Mouse (Mus musculus) cortical plate, adult 2 months (tissue): ENCODE measurements at regions not wholly inside any gene's neighbourhood (a gene's known extent, or its start where the extent isn't known, plus 50 kb on each side); places are given as distances from the start of the nearest gene placed in this dataset.

Experiments used
- CTCF ChIP-seq: fragments of 200-500 bp; IDR thresholded peaks from 2 replicates; pipeline ENCODE4 v1.5.1; 2011; ENCODE audit warnings: mild to moderate bottlenecking, control low read depth, low read length; ENCODE audit not compliant: insufficient read depth; ENCODE audit errors: extremely low read depth
- POLR2A ChIP-seq: fragments of 200-500 bp; IDR thresholded peaks from 2 replicates; pipeline ENCODE4 v1.6.1; 2011; ENCODE audit warnings: mild to moderate bottlenecking, low read length, control low read depth; ENCODE audit not compliant: insufficient read depth; ENCODE audit errors: extremely low read depth

- TF ChIP-seq CTCF (no peak), POLR2A (no peak)
These were observed 352.2 kb downstream of the Hs3st3b1 start for GRCm38 (mm10) chr11:63569785-63570479.
